Mouse (Mus musculus) MN1 (cell line): ENCODE data around the gene Grm8.

Source experiments
- DNase-seq: peaks from one replicate; pipeline ENCODE4 v3.0.0-alpha.2; 2016; ENCODE audit warnings: low spot score

Gene Grm8

GRCm38 (mm10) chr6:27239968-27240367 lies 895.0 kb downstream of the Grm8 start:
- DNase-seq = peak; percentile 34
